12 mouse cellular contexts compared by ENCODE assay signal in genomic region chr2:115857123-115858080, GRCm38 (mm10).
DNase-seq lines count a peak whose midpoint lies in the region; ATAC-seq lines count a peak whose summit lies in the region.
"Had no signal": no experiment of that assay in that cellular context is flagged by ENCODE, and none has a peak within 500 bp of the region (broad histone marks: within the 10 kb centered on the region; RNA-seq: fewer than 3 reads in every experiment).

No protein-coding gene starts in this region.

- H3K9ac ChIP-seq in heart, embryonic 13.5 days = peak overlapping the region; percentile 47
- H3K9ac ChIP-seq in forebrain, embryonic 14.5 days (ENCODE audit: low read length) = peak overlapping the region; percentile 59
- no peak overlapping the region for H3K9ac ChIP-seq in midbrain, embryonic 15.5 days
- no peak overlapping the region for H3K9ac ChIP-seq in intestine, embryonic 15.5 days
- H3K9ac ChIP-seq: liver, embryonic 14.5 days had no signal

- H3K4me3 ChIP-seq in heart, embryonic 13.5 days = no peak overlapping the region
- H3K4me3 ChIP-seq in forebrain, embryonic 14.5 days (ENCODE audit: low read depth, low read length) = peak overlapping the region; percentile 17; the same call in 1 of the 2 replicates
- H3K4me3 ChIP-seq in midbrain, embryonic 15.5 days = no peak overlapping the region
- H3K4me3 ChIP-seq in intestine, embryonic 15.5 days (replicated peaks) = no peak overlapping the region

- no peak for DNase-seq in heart, adult 18-20 months
- peak; percentile 23 for DNase-seq in R1 (ENCODE audit: low read depth, low spot score)
- DNase-seq in forebrain, embryonic 14.5 days (ENCODE audit: low spot score) = peak; percentile 76
- DNase-seq in layer of hippocampus, adult 18-20 months (ENCODE audit: low spot score in 2 of 2) = no peak
- no peak for DNase-seq in urinary bladder, postnatal 25 days (ENCODE audit: low spot score)
- DNase-seq: gastrocnemius, postnatal 10 days; layer of hippocampus, postnatal 36 days had no signal

- H3K27me3 ChIP-seq in heart, embryonic 13.5 days (replicated peaks) = peaks cover 35% of the 10 kb centered on the region
- 0 out of 2 replicates have a peak, but pooled peaks cover 6% of the 10 kb centered on the region for H3K27me3 ChIP-seq in forebrain, embryonic 14.5 days (replicated peaks; ENCODE audit: control insufficient read depth, insufficient read depth, low read length)
- peaks cover 32% of the 10 kb centered on the region for H3K27me3 ChIP-seq in midbrain, embryonic 15.5 days (replicated peaks)
- peaks cover 18% of the 10 kb centered on the region for H3K27me3 ChIP-seq in intestine, embryonic 15.5 days (replicated peaks)

- no peaks in the 10 kb centered on the region for H3K9me3 ChIP-seq in heart, embryonic 13.5 days
- H3K9me3 ChIP-seq in forebrain, embryonic 14.5 days (replicated peaks; ENCODE audit: control insufficient read depth, low read length) = no peaks in the 10 kb centered on the region
- no peaks in the 10 kb centered on the region for H3K9me3 ChIP-seq in midbrain, embryonic 15.5 days
- H3K9me3 ChIP-seq in intestine, embryonic 15.5 days = no peaks in the 10 kb centered on the region

- peak overlapping the region; percentile 84 for H3K4me2 ChIP-seq in heart, embryonic 13.5 days
- peak overlapping the region; percentile 51 for H3K4me2 ChIP-seq in forebrain, embryonic 14.5 days (ENCODE audit: low read length)
- no peak overlapping the region for H3K4me2 ChIP-seq in midbrain, embryonic 15.5 days
- H3K4me2 ChIP-seq in intestine, embryonic 15.5 days (replicated peaks) = no peak overlapping the region

- no peak for ATAC-seq in heart, embryonic 13.5 days (ENCODE audit: extremely low read depth, insufficient number of reproducible peaks, low FRiP score, low TSS enrichment)
- ATAC-seq in forebrain, embryonic 14.5 days = peak; percentile 13
- no peak for ATAC-seq in midbrain, embryonic 15.5 days (replicated peaks)
- no peak for ATAC-seq in intestine, embryonic 15.5 days
- ATAC-seq: CD4-positive, CD25-positive, alpha-beta regulatory T cell, adult 4 months had no signal

- WGBS in heart, embryonic 13.5 days = 41% methylated on average over 11 of the region's 11 CpGs
- WGBS in forebrain, embryonic 14.5 days = 2% methylated on average over 11 of the region's 11 CpGs
- 8% methylated on average over 11 of the region's 11 CpGs for WGBS in midbrain, embryonic 15.5 days
- 29% methylated on average over 11 of the region's 11 CpGs for WGBS in intestine, embryonic 15.5 days

- H3K36me3 ChIP-seq in heart, embryonic 13.5 days = no peaks in the 10 kb centered on the region
- H3K36me3 ChIP-seq in forebrain, embryonic 14.5 days (ENCODE audit: control insufficient read depth, insufficient read depth, low read length) = 0 out of 2 replicates have a peak, but pooled peaks cover 3% of the 10 kb centered on the region
- no peaks in the 10 kb centered on the region for H3K36me3 ChIP-seq in midbrain, embryonic 15.5 days (replicated peaks)
- H3K36me3 ChIP-seq in intestine, embryonic 15.5 days = no peaks in the 10 kb centered on the region

- peak overlapping the region; percentile 41 for H3K27ac ChIP-seq in heart, embryonic 13.5 days (replicated peaks)
- H3K27ac ChIP-seq in forebrain, embryonic 14.5 days (ENCODE audit: low read depth, low read length) = peak overlapping the region; percentile 91
- H3K27ac ChIP-seq in midbrain, embryonic 15.5 days = peak overlapping the region; percentile 57
- no peak overlapping the region for H3K27ac ChIP-seq in intestine, embryonic 15.5 days
- H3K27ac ChIP-seq: liver, embryonic 14.5 days had no signal

- peaks cover 73% of the 10 kb centered on the region for H3K4me1 ChIP-seq in heart, embryonic 13.5 days
- H3K4me1 ChIP-seq in forebrain, embryonic 14.5 days (ENCODE audit: control insufficient read depth, insufficient read depth, low read length) = peaks cover 38% of the 10 kb centered on the region
- H3K4me1 ChIP-seq in midbrain, embryonic 15.5 days = peaks cover 44% of the 10 kb centered on the region
- H3K4me1 ChIP-seq in intestine, embryonic 15.5 days (replicated peaks) = peaks cover 31% of the 10 kb centered on the region

Comparison
In these comparisons a context has a peak if more than half of its experiments do, and no peak if none do; other contexts are left out.
1. H3K4me2 ChIP-seq: peak in heart, embryonic 13.5 days (single experiment) and forebrain, embryonic 14.5 days (single experiment); none in midbrain, embryonic 15.5 days (single experiment) and intestine, embryonic 15.5 days (single experiment).
2. H3K9ac ChIP-seq: peak in heart, embryonic 13.5 days (single experiment) and forebrain, embryonic 14.5 days (single experiment); none in midbrain, embryonic 15.5 days (single experiment) and intestine, embryonic 15.5 days (single experiment).
3. DNase-seq: peak in R1 (single experiment) and forebrain, embryonic 14.5 days (single experiment); none in heart, adult 18-20 months (0 of 2), layer of hippocampus, adult 18-20 months (0 of 2) and urinary bladder, postnatal 25 days (single experiment).